Mouse (Mus musculus) lung, embryonic 14.5 days (tissue): ENCODE measurements around the gene D430042O09Rik. TPM values are rescaled to one million over a fixed set of nuclear protein-coding genes. Genes with fewer than 3 reads are reported as not detected.

Source experiments
- ATAC-seq: fragments of 200-750 bp; cut with Nextera tagmentation; 2 replicates; pipeline ENCODE4 v1.8.0; 2017; ENCODE audit warnings: mild to moderate bottlenecking, moderate TSS enrichment, moderate library complexity; ENCODE audit not compliant: insufficient read depth
- DNase-seq: peaks from one replicate; pipeline ENCODE4 v3.0.0-alpha.2; 2015
- H3K27ac ChIP-seq: fragments of 300-500 bp; sonication (generic); 2 replicates; pipeline ENCODE4 v1.5.1; 2014; ENCODE audit warnings: low read depth, mild to moderate bottlenecking, moderate library complexity
- H3K27me3 ChIP-seq: fragments of 300-500 bp; sonication (generic); 2 replicates; pipeline ENCODE4 v1.6.1; 2014; ENCODE audit warnings: low read length, control low read depth; ENCODE audit not compliant: insufficient read depth
- H3K36me3 ChIP-seq: fragments of 300-500 bp; sonication (generic); 2 replicates; pipeline ENCODE4 v1.6.1; 2014; ENCODE audit warnings: control low read depth; ENCODE audit not compliant: insufficient read depth
- H3K4me1 ChIP-seq: fragments of 300-500 bp; sonication (generic); 2 replicates; pipeline ENCODE4 v1.6.1; 2014; ENCODE audit warnings: antibody characterized with exemption, control low read depth; ENCODE audit not compliant: insufficient read depth
- H3K4me2 ChIP-seq: fragments of 300-500 bp; sonication (generic); 2 replicates; pipeline ENCODE4 v1.6.1; 2014; ENCODE audit warnings: mild to moderate bottlenecking
- H3K4me3 ChIP-seq: fragments of 300-500 bp; sonication (generic); 2 replicates; pipeline ENCODE4 v1.5.1; 2014; ENCODE audit warnings: low read depth, low read length
- H3K9ac ChIP-seq: fragments of 300-500 bp; sonication (generic); 2 replicates; pipeline ENCODE4 v1.6.1; 2014
- H3K9me3 ChIP-seq: fragments of 300-500 bp; sonication (generic); 2 replicates; pipeline ENCODE4 v1.6.1; 2016; ENCODE audit warnings: low read depth, low read length, control low read depth
- CTCF ChIP-seq: IDR thresholded peaks from 2 replicates; pipeline ENCODE4 v1.5.1; 2016; ENCODE audit warnings: antibody characterized with exemption, low read depth
- WGBS: fragments of 180-500 bp; shearing (Covaris S2); extraction: QIAGEN DNeasy Blood & Tissue Kit; methylation state at CpG from one replicate; pipeline ENCODE4 v1.1.7; 2014; 5-methylcytosine and 5-hydroxymethylcytosine counted together
- polyA plus RNA-seq: library from polyadenylated mRNA; unstranded; fragments of >200 nt; fragmentation: Nextera tagmentation; extraction: Ambion mirVana; gene quantifications from 2 replicates; pipeline ENCODE4 v1.2.1, GENCODE M21; 2014

Gene D430042O09Rik
- polyA plus RNA-seq, 1 experiment from 2014 or later = 10.9 TPM

DNA sequence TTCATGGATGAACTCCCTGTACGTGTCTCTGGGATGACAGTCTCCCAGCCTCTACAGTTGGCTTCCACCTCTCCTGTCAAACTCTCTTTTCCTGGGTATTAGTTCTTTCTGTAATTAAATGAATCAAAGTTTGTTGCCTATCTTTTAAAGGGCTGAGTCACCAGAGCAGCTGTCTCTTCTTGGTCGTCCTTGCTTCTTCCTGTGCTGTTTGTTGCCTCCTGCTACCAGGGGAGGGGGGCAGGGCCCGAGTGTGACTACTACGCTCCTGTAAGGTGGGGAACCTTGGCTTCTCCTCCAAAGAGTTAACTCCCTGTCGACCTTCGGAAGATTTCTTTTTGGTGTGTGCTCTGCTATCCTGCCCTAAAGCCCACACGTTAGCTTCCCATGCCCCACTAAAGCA, 79.4 kb downstream of the D430042O09Rik start:
- Histone ChIP-seq H3K4me2 (no peak overlapping the region), H3K4me1 (no peaks in the 10 kb centered on the region), H3K27ac (no peak overlapping the region), H3K27me3 (no peaks in the 10 kb centered on the region), H3K9me3 (0 out of 2 replicates have a peak, but pooled peaks cover 2% of the 10 kb centered on the region), H3K36me3 (no peaks in the 10 kb centered on the region; the same call in 1 of the 2 replicates), H3K9ac (no peak overlapping the region), H3K4me3 (no peak overlapping the region)
- 63% methylated on average over 7 of the region's 7 CpGs for WGBS
- ATAC-seq (no peak), DNase-seq (no peak)
- TF ChIP-seq CTCF = no peak

DNA sequence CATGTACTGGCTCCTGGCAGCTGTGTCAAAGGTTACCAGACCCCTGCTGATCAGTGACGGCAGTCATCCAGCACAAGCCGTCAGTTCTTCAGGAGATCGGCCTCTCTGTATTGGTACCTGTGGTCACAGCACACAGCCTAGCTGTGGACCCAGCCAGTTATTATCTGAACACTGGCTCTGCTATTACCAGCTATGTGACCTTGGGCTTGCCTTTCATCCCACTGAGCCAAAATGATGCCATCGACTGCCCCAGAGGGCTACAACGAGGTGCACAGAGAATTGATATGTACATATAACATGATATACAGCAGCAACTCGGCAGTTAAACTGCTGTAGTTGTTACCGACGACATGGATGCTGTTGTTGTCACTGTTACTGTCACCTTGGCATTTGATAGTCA, 82.4 kb downstream of the D430042O09Rik start:
- no peaks in the 10 kb centered on the region for H3K27me3 ChIP-seq
- no peak overlapping the region for H3K4me3 ChIP-seq
- H3K9ac ChIP-seq = no peak overlapping the region
- H3K4me1 ChIP-seq = no peaks in the 10 kb centered on the region
- ATAC-seq = no peak
- 79% methylated on average over 8 of the region's 8 CpGs for WGBS
- no peak overlapping the region for H3K4me2 ChIP-seq
- 0 out of 2 replicates have a peak, but pooled peaks cover under 1% of the 10 kb centered on the region for H3K36me3 ChIP-seq
- DNase-seq = no peak
- no peak overlapping the region for H3K27ac ChIP-seq
- no peaks in the 10 kb centered on the region for H3K9me3 ChIP-seq
- TF ChIP-seq CTCF = no peak

GRCm38 (mm10) chr7:125806571-125806970, 98.9 kb downstream of the D430042O09Rik start:
- 81% methylated on average over 1 of the region's 1 CpGs for WGBS
- ATAC-seq (no peak), DNase-seq (no peak)
- Histone ChIP-seq H3K4me1 (no peaks in the 10 kb centered on the region), H3K4me2 (no peak overlapping the region), H3K27ac (no peak overlapping the region), H3K4me3 (no peak overlapping the region), H3K27me3 (no peaks in the 10 kb centered on the region), H3K9ac (no peak overlapping the region), H3K9me3 (no peaks in the 10 kb centered on the region), H3K36me3 (no peaks in the 10 kb centered on the region)
- TF ChIP-seq CTCF = no peak

GRCm38 (mm10) chr7:125808210-125808609, 100.5 kb downstream of the D430042O09Rik start:
- TF ChIP-seq CTCF = no peak
- 77% methylated on average over 3 of the region's 3 CpGs for WGBS
- H3K9ac ChIP-seq = no peak overlapping the region
- H3K9me3 ChIP-seq = no peaks in the 10 kb centered on the region
- H3K36me3 ChIP-seq = 0 out of 2 replicates have a peak, but pooled peaks cover 3% of the 10 kb centered on the region
- H3K4me1 ChIP-seq = no peaks in the 10 kb centered on the region
- H3K27me3 ChIP-seq = no peaks in the 10 kb centered on the region
- no peak for DNase-seq
- no peak for ATAC-seq
- H3K4me2 ChIP-seq = no peak overlapping the region
- no peak overlapping the region for H3K4me3 ChIP-seq
- H3K27ac ChIP-seq = no peak overlapping the region

DNA sequence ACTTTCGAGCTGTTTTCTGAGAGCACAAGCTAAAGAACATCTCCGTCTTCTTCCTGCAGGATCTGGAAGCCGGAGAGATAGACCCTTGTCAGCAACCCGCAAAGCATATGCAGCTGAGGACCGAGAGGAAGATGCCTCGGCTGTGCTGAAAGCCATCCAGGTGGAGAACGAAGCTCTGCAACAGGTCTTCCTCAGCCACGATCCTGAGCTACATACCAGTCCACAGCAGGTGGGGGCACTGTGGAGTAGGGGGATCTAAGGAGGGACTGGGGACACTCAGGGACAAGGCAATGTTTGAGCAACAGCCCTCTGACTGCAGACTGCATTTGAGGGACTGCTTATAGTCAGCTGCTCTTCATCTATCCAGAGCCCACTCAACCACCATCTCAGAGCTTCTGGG, 105.0 kb downstream of the D430042O09Rik start:
- H3K4me3 ChIP-seq = no peak overlapping the region
- 87% methylated on average over 8 of the region's 8 CpGs for WGBS
- H3K4me1 ChIP-seq = no peaks in the 10 kb centered on the region
- H3K27ac ChIP-seq = no peak overlapping the region
- peaks cover 21% of the 10 kb centered on the region; the same call in 1 of the 2 replicates for H3K36me3 ChIP-seq
- ATAC-seq (no peak), DNase-seq (no peak)
- no peak for TF ChIP-seq CTCF
- H3K27me3 ChIP-seq = no peaks in the 10 kb centered on the region
- H3K9me3 ChIP-seq = no peaks in the 10 kb centered on the region
- no peak overlapping the region for H3K9ac ChIP-seq
- no peak overlapping the region for H3K4me2 ChIP-seq

- ATAC-seq (no peak), DNase-seq (no peak)
- no peak for TF ChIP-seq CTCF
- Histone ChIP-seq H3K9me3 (no peaks in the 10 kb centered on the region), H3K9ac (no peak overlapping the region), H3K36me3 (peaks cover 24% of the 10 kb centered on the region; the same call in 1 of the 2 replicates), H3K27ac (no peak overlapping the region), H3K4me2 (no peak overlapping the region), H3K4me1 (no peaks in the 10 kb centered on the region), H3K4me3 (no peak overlapping the region), H3K27me3 (no peaks in the 10 kb centered on the region)
- WGBS = 72% methylated on average over 3 of the region's 3 CpGs
These were observed 108.0 kb downstream of the D430042O09Rik start for GRCm38 (mm10) chr7:125815733-125816132.

GRCm38 (mm10) chr7:125818301-125818712, 110.6 kb downstream of the D430042O09Rik start:
- H3K9me3 ChIP-seq = no peaks in the 10 kb centered on the region
- H3K27me3 ChIP-seq = no peaks in the 10 kb centered on the region
- no peak overlapping the region for H3K4me2 ChIP-seq
- H3K36me3 ChIP-seq = peaks cover 20% of the 10 kb centered on the region; the same call in 1 of the 2 replicates
- no peak for DNase-seq
- no peaks in the 10 kb centered on the region for H3K4me1 ChIP-seq
- TF ChIP-seq CTCF = no peak
- 82% methylated on average over 9 of the region's 9 CpGs for WGBS
- ATAC-seq = no peak
- H3K4me3 ChIP-seq = no peak overlapping the region
- no peak overlapping the region for H3K27ac ChIP-seq
- no peak overlapping the region for H3K9ac ChIP-seq
